Mouse (Mus musculus) cerebral cortex, adult 2 months (tissue): Measurements from ENCODE around the gene Gm45713.

ENCODE experiments used
- WGBS: fragments of 180-500 bp; shearing (Covaris S2); methylation state at CpG from one replicate; pipeline ENCODE4 v1.1.7; 2018; 5-methylcytosine and 5-hydroxymethylcytosine counted together

The Gm45713 gene

DNA sequence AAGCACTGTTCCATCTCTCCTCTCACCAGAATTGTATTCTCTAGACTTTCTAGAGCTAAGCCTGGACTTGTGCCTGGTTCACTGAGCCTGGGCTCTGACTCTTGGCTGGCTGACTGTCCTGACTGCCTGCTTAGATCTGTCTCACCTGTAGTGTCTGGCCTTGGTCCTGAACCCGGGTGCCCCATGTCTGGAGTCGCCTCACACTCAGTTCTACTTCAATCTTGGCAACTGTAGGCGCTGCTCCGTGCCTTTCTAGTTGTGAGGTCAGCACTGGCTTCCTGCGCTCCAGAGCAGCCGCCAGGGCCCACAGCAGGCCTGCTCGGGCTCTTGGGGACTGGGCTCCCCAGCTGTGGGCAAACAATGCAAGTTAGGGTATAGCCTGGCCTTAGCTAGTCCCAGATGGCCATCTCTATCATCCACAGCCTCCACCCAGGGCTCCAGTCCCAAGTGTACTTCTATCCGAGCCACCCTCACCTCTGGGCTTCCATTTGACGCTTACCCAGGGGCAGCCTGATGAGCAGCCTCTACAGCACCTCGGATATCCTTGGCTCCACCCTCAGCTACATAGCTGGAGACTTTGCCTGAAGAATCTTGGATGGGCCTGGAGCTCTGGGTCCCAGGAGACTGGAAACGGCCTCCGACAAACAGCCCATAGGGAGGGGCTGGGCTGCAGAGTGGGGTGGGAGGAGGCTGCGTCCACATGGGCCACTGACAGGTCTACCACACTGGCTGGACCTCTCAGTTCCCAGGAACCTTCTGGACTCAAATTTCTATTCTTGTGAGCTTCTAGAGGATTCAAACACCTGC is 8.5 kb upstream of the Gm45713 start:
- 90% methylated on average over 13 of the region's 13 CpGs for WGBS

DNA sequence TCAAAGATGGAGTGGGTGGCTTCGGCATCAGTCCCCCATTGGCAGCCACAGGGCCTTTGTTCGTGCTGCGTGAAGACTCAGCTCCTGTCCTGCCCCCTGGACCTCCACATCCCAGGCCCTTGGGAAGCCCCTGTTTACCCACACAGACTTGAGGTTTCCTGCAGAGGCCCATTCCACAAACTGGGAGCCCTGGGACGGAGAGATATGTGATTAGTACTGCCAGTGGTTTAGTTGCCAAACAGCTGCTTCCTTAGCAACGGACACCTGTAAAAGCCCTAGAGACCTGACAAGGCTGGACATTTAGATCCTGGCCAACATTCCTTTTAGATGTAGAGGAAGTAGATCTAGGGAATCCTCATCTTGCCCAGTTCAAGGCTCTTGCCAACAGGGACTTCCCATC is 5.9 kb upstream of the Gm45713 start:
- 96% methylated on average over 5 of the region's 5 CpGs for whole genome bisulfite sequencing

DNA sequence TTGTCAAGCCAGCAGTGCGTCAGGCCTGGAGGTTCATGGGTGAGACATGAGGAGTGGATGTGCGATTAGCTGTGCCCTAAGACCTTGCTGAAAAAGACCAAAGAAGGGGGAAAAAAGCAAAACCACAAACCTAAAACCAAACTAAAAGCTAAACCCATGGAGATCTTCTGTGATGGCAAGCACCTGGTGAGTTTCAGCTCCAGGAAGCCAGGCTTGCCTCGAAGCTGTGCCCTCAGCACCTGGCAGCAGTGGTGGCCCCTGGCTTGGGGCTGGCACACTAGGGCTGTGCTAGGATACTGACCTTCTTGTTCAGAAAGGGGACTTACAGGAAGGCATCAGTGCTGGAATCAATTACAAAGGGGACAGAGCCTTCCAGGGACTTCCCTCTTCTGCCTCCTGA is 5.3 kb upstream of the Gm45713 start:
- 90% methylated on average over 3 of the region's 3 CpGs for WGBS

DNA sequence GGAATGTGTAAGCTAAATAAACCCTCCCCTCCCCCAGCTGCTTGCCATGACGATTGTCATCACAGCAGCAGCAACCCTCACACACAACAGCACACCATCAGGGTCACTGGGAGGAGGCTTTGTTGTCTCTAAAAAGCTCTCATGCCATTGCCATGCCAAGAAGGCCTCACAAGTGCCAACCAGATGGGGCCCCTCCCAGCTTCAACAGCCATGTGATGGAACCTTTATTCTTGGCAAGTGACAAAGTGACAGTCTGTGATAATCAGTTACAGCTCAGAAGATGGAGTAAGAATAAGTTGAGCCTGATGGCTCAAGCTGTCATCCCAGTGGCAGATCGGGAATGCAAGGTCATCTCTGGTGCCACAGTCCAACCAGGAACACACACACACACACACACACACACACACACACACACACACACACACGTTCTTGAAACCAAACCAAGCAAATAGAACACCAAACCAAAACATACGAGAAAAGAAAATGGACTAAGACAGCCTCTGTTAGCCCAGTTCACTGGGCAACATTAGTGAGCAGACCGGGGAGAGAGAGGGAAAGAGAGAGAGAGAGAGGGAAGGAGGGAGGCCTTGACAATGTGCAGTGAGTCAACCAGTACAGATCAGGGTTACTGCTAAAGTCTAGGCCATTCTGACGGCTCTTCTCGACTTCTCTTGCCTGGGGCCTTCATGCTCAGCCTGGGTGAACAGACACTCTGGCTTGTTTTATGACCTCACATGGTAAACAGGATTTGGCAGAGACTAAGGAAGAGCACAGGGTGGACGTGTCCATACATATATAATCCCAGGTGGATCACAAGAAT is 4.1 kb upstream of the Gm45713 start:
- 75% methylated on average over 8 of the region's 8 CpGs for WGBS

DNA sequence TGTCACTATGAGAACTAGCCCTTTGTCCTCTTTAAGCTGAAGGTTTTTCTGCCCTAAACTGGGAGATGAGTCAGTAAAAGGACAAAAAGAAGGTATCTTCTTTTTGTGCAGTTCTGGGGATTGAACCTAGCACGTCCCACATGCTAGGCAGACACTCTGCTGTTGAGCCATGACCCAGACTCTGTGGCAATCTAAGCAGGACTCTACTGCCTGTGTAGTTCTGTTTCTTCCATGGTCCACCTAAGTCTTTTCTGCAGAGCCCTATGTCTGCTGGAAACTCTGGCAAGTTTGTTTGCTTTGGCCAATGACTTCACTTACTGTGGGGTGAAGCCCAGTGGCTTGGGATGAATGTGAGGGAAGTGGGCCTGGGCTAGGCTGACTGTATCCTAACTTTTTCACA is 2.4 kb upstream of the Gm45713 start:
- 82% methylated on average over 1 of the region's 1 CpGs for WGBS

DNA sequence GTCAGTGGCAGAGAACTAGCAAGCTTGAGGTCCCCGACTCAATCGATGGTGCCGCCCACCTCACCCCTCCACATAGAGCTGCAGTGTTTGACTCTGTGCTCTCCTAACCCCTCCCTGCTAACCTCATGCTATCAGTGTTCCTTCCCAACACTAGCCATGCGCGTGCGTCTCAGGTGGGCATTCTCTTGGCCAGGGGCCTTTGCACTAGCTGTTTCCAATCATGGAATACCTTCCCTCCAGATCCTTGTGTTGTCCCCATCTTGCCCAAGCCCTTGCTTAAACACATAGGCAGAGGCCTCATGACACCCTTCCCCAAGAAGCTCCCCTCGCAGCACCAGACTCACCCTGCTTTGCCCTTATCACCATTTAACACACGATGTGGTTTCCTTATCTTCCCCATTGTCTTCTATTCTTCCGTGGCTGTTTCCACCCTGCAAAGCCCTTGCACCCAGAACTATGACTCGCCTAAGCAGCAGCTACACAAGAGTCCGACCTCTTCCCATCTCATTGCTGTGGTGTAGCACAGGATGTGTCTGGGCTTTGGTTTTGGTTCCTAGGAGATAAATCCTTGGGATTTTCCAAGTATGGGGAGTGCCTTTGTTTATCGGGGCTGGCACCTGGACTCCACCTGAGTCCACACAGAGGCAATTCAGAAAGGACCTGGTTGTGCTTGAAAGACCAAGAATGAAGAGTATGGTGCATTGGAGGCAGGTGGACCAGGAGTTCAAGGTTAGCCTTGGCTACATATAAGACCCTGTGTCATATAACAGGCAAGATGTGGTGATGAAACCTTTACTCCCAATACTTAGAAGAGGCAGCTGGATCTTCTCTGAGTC is 1.4 kb upstream of the Gm45713 start:
- 86% methylated on average over 12 of the region's 12 CpGs for WGBS

DNA sequence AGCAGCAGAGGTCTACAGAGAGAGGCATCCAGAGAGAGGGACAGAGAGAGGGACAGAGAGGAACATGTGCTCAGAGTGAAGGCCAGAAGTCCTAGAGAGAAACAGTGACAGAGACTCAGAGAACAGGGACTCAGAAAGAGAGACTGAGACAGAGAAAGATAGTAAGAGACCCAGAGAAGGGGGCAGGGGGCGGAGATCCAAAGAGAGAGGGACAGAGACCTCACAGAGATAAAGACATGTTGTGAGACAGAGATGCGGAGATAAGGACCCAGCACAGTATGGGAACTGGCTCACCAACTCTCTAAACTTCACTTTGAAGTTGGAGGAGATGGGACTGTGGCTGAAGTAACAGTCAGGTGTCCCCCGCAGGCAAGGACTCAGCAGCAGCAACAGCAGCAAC is 661 bp downstream of the Gm45713 start:
- 89% methylated on average over 3 of the region's 3 CpGs for WGBS

DNA sequence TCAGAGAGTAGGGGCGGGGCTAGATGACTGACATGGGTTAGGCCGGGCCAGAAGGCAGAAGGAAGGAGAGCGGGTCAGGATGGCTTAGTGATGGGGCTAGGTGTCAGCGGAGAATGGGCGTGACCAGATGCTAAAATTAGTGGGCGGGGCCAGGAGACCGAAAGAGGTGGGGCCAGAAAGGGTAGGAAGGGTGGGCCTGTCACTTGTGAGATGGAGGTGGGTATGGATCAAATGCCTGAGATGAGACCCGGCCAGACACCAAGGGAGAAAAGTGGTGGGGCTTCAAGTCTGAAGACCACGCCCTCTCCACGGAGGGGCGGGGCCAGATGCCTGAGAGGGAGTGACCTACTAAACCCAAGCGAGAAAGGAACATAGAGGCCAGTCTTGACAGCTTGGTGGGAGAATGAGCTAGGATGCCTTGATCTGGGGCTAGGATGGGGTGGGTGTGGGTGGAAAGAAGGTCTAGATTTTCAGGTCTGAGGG is 1.4 kb downstream of the Gm45713 start:
- WGBS = 32% methylated on average over 12 of the region's 12 CpGs

DNA sequence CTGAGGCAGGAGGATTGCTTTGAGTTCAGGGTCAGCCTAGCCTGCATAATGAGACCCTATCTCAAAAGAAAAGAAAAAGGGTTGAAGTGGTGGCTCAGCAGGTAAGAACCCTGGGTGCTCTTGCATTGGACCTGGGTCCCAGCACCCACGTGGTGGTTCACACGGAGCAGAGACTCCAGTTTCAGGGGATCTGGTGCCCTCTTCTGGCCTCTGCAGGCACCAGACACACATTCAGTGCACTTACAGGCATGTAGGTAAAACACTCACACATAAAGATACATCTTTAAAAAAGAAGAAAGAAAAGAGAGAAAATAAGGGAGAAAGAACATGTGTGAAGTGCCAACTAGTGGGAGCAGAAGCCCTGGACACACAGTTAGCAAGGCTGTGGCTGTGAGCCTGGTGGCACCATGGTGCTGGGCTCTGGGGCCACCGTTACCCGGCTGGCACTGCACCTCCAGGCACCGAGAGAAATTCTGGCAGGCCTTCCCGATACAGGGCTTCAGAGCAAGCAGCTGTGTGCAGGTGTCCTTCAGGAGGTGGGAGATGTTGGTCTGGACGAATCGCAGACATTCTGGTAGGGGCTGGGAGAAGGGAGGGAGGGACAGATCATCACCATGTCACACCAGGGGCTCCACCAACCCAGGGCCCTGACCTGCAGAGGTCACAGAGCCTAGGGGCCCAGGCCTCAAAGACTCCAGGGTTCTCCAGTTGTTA is 2.4 kb downstream of the Gm45713 start:
- WGBS = 83% methylated on average over 8 of the region's 8 CpGs

DNA sequence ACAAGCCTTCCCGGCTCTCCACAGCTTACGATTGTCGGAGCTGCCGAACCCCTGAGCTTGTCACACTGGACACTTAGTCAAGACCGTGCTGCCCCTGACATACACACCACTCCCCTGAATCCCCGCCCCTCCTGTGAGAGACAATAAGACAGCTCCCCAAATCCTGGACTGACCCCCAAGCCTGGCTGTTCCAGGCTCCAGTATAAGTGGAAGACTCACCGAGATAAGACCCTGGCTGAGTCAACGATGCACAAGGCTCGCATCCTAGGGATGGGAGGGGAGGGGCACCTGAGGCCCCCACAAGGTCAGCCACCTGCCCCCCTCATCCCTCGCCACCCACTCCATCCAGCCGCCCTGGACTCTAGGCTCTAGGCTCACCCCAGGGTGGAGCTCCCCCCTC is 4.2 kb downstream of the Gm45713 start:
- WGBS = 91% methylated on average over 11 of the region's 11 CpGs

DNA sequence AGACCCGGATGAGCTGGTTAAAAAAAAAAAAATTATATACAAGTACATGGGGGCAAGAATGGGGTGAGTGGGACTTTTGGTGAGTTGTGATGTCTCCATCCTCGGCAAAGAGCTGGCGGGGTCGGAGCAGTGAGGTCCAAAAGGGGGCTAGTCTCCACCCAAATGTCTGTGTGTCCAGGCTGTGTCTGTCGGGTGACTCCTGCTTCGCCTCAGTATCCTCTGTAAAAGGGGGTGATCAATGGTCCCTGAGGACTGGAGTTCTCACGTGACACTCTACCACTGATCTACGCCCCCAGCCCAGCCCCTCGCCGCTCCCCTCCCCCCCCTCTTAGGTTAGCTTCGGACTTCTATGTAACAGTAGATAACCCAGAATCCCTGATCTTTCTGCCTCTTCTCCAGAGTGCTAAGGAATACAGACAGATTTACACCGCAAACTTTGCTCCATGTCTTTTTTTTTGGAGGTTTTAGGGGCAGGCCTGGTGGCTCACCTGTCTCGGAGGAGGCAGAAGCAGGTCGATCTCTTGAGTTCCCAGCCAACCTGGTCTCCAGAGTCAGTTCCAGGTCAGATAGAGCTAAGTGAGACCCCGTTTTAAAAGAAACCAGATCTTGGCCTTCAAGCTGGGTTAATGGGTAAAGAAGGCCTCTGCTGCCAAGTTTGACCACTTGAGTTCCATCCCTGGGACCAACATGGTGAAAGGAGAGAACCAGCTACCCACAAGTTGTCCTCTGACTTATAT is 6.1 kb downstream of the Gm45713 start:
- 70% methylated on average over 15 of the region's 15 CpGs for WGBS

DNA sequence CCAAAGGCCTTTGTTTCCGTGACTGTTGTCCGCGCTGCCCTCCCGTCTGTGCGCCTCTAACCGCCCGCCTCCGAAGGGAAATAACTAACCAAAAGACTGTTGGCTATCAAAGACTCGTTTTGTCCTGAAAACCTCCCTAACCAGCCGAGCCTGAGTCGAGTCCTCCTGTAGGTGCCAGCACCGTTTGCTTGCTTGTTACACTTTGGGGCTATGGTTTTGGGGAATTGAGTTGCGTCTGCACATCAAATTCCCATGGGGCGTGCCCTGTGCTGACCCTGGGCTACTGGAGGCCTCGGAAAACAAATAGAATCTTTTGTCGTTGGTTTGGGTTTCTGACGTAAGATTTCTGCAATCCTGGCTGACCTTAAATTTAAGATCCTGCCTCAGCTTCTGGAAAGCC is 6.7 kb downstream of the Gm45713 start:
- WGBS = 1% methylated on average over 17 of the region's 17 CpGs

DNA sequence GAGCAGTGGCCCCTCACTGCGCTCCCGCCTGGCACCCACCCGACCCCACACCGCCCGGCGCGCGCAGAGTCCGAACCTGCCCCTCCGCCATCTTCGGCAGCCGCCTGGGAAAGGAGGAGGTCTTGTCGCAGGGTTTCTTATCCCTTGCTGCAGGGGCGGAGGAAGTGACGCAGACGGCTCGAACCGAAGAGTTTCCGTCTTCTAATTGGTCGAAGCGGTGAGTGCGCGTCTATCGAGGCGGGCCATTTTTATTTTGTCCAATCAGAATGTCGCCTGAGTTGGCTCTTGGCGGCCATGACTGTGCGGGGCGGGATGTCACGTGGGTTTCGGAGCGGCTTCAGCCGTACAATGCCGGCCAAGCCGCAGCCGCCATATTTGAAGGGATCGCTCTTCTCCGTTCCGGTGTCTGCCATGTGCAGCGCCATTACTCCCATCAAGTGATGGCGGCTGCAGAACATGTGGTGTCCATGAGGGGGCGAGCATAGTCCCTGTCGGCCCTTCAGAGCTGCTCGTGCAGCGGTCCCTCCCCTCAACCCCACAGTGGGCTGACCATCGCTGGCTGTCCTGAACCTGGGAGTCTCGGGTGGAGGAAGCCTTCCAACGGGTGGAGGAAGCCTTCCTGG is 7.3 kb downstream of the Gm45713 start, which contains the start of gene Rpl13a:
Gene Rpl13a, minus strand, starts transcription at position 138 of the 623 bp plus-strand sequence.
- under 1% methylated on average over 48 of the region's 48 CpGs for WGBS

DNA sequence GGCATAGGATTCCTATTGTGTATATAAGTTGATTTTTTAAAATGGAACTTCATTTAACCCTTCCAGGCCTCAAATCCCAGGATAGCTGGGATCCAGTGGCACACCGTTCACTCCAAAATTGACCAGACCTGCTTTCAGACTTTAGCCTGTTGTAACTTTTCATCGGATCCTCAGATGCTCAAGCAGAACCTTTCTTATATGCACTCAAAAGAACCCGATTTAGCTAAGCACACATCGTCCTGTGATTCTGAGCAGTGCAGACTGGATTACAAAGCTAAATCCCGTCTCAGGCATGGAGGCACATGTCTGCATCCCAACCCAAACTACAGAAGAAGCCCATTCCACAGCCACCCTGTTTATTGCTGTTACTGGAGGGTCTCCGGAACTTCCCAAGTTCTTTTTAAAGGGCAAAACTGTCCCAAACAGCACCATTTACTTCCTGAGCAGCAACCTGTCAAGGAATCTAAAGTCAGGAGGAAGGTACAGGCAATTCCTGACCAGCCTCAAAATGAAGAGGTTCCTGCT is 8.3 kb downstream of the Gm45713 start:
- under 1% methylated on average over 6 of the region's 6 CpGs for WGBS

DNA sequence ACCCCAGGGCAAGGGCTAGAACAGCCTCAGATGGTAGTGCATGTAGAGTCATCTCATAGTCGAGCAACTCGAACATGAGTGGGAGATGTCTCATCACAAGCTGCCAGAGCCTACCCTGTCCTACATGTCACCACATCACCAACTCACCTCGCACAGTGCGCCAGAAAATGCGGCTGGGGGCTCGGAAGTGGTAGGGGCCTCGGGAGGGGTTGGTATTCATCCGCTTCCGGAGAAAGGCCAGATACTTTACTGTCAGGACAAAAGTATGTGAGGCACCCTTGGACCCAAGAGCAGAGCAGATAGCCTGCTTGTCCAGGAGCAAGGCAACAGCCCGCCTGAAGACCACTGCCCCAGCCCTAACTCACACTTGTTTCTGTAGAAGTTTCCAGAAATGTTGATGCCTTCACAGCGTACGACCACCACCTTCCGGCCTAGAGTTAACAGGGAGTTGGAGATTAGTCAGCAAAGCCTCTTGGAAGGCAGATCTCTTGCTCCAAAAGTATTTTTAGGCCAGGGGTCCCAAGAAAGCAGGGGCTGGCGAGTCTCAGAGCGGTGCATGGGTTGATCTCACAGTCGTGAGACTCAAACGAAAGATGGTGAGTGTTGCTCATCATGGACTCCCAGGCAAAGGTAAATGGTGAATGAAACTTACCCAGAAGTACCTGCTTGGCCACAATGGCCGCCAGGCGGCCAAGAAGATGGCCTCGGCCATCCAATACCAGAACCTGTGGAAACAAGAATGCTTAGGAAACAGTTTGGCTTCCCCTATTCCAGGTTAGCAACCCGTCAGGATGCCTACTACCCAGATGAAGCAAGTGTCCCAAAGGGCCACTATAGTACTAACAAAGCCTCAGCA is 9.0 kb downstream of the Gm45713 start:
- 37% methylated on average over 21 of the region's 21 CpGs for whole genome bisulfite sequencing

DNA sequence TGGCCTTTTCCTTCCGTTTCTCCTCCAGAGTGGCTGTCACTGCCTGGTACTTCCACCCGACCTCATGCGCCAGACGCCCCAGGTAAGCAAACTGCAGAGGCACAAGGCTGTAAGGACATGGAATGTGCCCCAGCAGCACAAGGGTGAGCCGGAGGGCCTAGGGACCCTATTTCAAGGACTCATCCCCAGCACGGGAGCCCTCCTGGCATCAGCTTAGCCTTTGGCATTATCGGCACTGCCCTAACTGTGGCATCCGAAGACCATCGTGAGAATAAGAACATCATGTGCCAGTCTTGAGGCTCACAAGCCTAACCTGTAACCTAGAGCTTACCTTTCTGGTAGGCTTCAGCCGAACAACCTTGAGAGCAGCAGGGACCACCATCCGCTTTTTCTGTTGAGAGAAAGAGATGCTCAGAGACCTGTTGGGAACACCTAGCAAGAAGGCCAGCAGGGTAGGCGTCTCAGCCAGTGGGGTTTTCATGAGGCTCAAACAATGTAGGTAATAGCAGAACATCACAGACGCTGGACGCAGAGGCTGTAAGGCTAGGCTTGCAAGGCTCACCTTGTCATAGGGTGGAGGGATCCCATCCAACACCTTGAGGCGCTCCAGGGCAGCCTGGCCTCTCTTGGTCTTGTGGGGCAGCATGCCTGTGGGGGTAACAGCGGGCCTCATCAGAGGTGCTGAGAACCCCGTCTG is 9.7 kb downstream of the Gm45713 start:
- WGBS = 73% methylated on average over 17 of the region's 17 CpGs

DNA sequence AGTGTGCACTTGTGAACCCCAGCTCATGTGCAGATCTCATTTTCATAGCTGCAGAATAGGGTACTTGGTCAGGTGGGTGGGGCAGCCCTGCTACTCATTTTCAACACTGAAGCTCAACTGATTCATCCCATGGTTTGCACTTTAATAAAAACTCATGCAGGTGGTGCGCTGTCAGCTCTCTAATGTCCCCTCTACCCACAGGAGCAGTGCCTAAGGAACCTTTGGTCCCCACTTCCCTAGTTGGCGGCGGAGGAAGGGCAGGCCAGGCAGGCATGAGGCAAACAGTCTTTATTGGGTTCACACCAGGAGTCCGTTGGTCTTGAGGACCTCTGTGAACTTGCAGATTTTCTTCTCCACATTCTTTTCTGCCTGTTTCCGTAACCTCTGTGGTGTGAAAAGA is 10.4 kb downstream of the Gm45713 start:
- 52% methylated on average over 5 of the region's 5 CpGs for WGBS

DNA sequence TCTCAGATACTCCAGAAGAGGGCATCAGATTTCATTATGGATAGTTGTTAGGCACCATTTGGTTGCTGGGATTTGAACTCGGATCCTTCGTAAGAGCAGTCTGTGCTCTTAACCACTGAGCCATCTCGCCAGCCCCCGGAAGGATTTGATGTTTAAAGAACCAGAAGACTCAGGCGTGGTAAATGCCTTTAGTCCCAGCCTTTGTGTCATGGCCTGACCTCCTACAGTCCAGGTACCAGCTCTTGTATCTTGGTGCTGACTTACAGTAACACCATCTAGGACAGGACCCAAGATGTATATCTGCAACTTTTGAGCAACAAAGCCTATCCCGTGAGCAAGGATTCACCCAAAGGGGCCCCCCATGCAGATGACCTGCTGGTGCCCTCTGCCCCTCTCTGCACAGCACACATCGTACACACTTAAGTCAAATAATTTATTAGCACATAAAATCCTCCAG is 10.9 kb downstream of the Gm45713 start:
- 32% methylated on average over 7 of the region's 7 CpGs for WGBS
